Mouse (Mus musculus) left cerebral cortex, postnatal 4 days (tissue): ENCODE data around the gene Ets1. TPM values are rescaled to one million over a fixed set of nuclear protein-coding genes. Genes with fewer than 3 reads are reported as not detected.

Experiments used
- total RNA-seq, 2 experiments: library from RNA; stranded (reverse); gene quantifications; 2 replicates each; pipeline ENCODE4 v1.2.3; 2021

Gene Ets1
- total RNA-seq, 2 experiments from 2014 or later = 26.5 to 27.2 TPM

Other genes with a start within 250 kb of the Ets1 start
- 1 to 10 TPM; 8.5 to 10.0 TPM for gene Fli1, start 93.4 kb upstream of the Ets1 start, total RNA-seq